Mouse (Mus musculus) macrophage (primary cell): ENCODE results near the gene Sh3d21. TPM values are rescaled to one million over a fixed set of nuclear protein-coding genes. Genes with fewer than 3 reads are reported as not detected.

Experiments
- H3K27ac ChIP-seq: fragments of 350-480 bp; formaldehyde crosslinking; 2 replicates; pipeline ENCODE4 v1.9.0; 2021
- H3K36me3 ChIP-seq: fragments of 350-480 bp; formaldehyde crosslinking; 2 replicates; pipeline ENCODE4 v1.9.0; 2021; ENCODE audit errors: inconsistent target
- H3K4me3 ChIP-seq: fragments of 350-480 bp; formaldehyde crosslinking; 2 replicates; pipeline ENCODE4 v1.9.0; 2021; ENCODE audit errors: inconsistent target
- H3K79me2 ChIP-seq: fragments of 350-480 bp; formaldehyde crosslinking; 2 replicates; pipeline ENCODE4 v1.9.0; 2021; ENCODE audit errors: inconsistent target
- WGBS: methylation state at CpG from one replicate; pipeline ENCODE4 v1.1.7; 2026; ENCODE audit warnings: inconsistent platforms; ENCODE audit not compliant: missing documents; 5-methylcytosine and 5-hydroxymethylcytosine counted together
- polyA plus RNA-seq: library from polyadenylated mRNA; stranded (reverse); fragments of 250-400 nt; gene quantifications from 3 replicates; pipeline ENCODE4 v1.2.4, GENCODE M21; 2018; ENCODE audit warnings: inconsistent platforms

The Sh3d21 gene
- polyA plus RNA-seq, 1 experiment from 2014 or later = 0.59 TPM

GRCm38 (mm10) chr4:126160981-126161380 is 2.3 kb downstream of the Sh3d21 start:
- no peaks in the 10 kb centered on the region for H3K79me2 ChIP-seq
- no peak overlapping the region for H3K27ac ChIP-seq
- 93% methylated on average over 8 of the region's 8 CpGs for WGBS
- H3K4me3 ChIP-seq = no peak overlapping the region
- peaks cover 5% of the 10 kb centered on the region for H3K36me3 ChIP-seq

DNA sequence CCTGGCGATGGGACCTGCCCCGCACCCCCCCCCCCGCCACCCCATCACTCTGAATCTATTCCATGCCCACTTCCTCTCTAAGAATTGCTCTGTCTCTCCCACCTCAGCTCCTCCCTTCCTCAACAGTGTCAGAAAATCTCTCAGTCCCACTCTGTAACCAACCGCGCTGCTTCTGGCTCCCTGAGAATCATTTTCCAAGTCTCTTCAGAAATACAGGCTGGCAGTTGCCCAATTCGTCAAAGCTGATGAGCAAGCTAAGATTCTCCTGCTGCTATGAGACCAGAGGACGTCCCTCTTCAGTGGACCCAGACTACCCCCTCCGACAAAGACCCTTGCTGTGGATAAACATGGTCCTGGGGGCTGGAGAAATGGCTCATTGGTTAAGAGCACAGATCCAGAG is 3.8 kb downstream of the Sh3d21 start:
- Histone ChIP-seq H3K4me3 (no peak overlapping the region), H3K36me3 (no peaks in the 10 kb centered on the region)
- 90% methylated on average over 8 of the region's 8 CpGs for WGBS

DNA sequence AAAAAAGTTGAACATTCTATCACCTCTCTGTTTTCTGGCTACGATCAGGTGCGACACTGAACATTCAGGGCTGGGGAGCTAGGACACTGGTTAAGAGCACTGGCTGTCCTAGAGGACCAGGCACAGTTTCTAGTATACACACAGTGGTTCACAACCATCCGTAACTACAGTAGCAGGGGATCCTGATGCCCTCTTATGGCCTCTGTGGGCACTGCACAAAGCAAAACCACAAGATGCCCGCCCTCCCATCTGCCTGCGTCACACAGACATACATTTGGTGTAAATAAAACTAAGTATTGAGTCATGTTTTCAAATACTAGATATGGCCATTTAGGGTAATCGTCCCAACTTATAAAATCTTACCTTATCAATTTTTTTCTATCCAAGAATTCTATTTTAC is 5.7 kb downstream of the Sh3d21 start:
- Histone ChIP-seq H3K27ac (no peak overlapping the region), H3K36me3 (no peaks in the 10 kb centered on the region), H3K79me2 (no peaks in the 10 kb centered on the region), H3K4me3 (no peak overlapping the region)
- WGBS = 93% methylated on average over 6 of the region's 6 CpGs

More for the DNA sequence above, 3.8 kb downstream of the Sh3d21 start:
- Histone ChIP-seq H3K79me2 (no peaks in the 10 kb centered on the region), H3K27ac (no peak overlapping the region)

- no peaks in the 10 kb centered on the region for H3K36me3 ChIP-seq
- H3K27ac ChIP-seq = no peak overlapping the region
- no peaks in the 10 kb centered on the region for H3K79me2 ChIP-seq
- WGBS = 71% methylated on average over 5 of the region's 5 CpGs
- no peak overlapping the region for H3K4me3 ChIP-seq
These were observed 6.7 kb downstream of the Sh3d21 start for GRCm38 (mm10) chr4:126156617-126157016.

- Histone ChIP-seq H3K27ac (no peak overlapping the region), H3K79me2 (no peaks in the 10 kb centered on the region), H3K36me3 (no peaks in the 10 kb centered on the region), H3K4me3 (no peak overlapping the region)
- 68% methylated on average over 2 of the region's 2 CpGs for WGBS
These were observed 7.4 kb downstream of the Sh3d21 start for GRCm38 (mm10) chr4:126155869-126156268.

DNA sequence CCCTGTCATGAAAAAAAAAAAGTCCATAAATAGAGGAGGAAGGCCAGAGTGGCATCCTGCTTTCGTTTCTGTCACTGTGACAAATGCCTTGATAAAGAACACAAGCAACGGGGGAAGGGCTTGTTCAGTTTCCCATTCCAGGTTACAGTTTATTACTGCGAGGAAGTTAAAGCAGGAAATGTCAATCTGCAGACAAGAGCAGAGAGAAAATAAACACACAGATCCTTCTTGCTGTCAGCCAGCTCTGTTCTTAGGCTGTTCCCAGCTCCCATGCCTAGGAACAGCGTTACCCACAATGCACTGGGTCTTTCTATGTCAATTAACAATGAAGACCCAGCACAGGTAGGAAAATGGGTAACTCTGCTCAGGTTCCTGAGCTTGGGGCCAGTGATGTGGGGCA is 8.1 kb downstream of the Sh3d21 start:
- H3K4me3 ChIP-seq = no peak overlapping the region
- H3K36me3 ChIP-seq = no peaks in the 10 kb centered on the region
- H3K27ac ChIP-seq = no peak overlapping the region
- WGBS = 16% methylated on average over 4 of the region's 4 CpGs
- H3K79me2 ChIP-seq = no peaks in the 10 kb centered on the region

- no peaks in the 10 kb centered on the region for H3K79me2 ChIP-seq
- WGBS = 87% methylated on average over 14 of the region's 14 CpGs
- H3K4me3 ChIP-seq = no peak overlapping the region
- no peak overlapping the region for H3K27ac ChIP-seq
- no peaks in the 10 kb centered on the region for H3K36me3 ChIP-seq
These were observed 10.4 kb downstream of the Sh3d21 start for GRCm38 (mm10) chr4:126152864-126153263.

DNA sequence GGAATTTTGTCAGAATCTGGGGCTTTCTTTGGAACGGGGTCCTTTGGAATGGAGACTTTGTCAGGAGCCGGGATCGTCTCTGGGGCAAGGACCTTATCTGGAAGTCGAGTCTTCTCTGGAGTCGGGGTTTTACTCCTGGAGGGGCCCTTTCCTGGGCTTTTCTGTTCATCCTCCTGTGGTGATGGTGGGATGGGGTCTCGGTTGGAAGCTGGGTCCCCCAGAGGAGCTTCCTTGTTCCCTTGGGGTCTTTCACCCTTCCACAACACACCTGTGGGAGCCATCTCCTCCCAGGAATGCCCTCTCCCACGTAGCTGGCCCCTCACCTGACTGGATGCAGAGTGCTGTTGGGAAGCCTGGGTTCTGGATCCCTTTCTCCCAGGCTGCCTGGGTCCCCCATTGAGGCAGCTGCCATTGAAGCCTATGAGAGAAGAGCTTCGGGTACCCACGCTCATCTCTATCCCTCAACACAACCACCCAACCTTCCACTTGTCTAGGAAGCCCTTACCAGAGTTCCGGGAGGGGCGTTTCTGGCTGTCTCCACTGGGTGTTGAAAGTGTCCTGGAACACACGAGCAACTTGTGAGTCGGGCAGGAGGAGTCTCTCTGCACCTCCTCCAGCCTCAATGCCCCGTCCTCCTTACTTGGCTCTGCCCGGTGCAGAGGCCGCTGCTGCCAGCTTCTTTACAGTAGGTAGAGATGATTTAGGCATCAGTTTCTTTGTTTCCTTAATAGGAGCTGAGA is 11.4 kb downstream of the Sh3d21 start:
- no peak overlapping the region for H3K27ac ChIP-seq
- H3K36me3 ChIP-seq = no peaks in the 10 kb centered on the region
- no peaks in the 10 kb centered on the region for H3K79me2 ChIP-seq
- WGBS = 96% methylated on average over 16 of the region's 16 CpGs
- no peak overlapping the region for H3K4me3 ChIP-seq

- WGBS = 91% methylated on average over 6 of the region's 6 CpGs
- no peak overlapping the region for H3K4me3 ChIP-seq
- no peaks in the 10 kb centered on the region for H3K36me3 ChIP-seq
- no peak overlapping the region for H3K27ac ChIP-seq
- no peaks in the 10 kb centered on the region for H3K79me2 ChIP-seq
These were observed 12.4 kb downstream of the Sh3d21 start for GRCm38 (mm10) chr4:126150949-126151320.

DNA sequence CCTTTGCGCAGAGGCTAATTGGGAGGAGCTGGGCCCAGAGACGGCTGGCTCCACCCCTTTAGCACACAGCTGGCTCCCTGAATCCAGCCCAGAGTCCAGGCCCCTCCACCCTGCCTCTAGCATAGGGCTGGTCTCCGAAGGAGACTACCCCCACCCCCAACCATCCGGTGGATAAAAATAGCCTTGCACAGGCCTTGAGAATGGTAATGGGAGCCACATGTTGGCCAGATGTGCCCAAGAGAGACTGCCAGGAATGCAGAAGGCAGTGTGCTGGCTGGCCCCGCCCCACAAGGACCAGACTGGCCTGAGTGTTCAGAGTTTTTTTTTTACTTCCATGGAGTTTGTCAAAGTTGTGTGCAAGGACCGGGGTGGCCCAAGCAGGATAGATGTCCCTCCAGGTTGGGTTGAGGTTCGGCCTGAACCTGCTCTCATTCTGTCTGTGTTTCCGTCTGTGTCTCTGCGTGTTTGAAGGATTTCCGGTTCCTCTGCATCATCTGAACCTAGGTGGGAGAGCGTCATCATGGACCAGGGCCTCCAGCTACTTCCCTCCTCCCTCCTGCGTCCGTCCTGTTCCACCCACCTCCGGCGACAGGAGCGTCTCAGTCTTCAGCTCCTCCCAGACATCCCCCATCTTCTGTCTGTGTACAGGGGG is 12.9 kb downstream of the Sh3d21 start:
- no peaks in the 10 kb centered on the region for H3K36me3 ChIP-seq
- no peak overlapping the region for H3K27ac ChIP-seq
- H3K4me3 ChIP-seq = no peak overlapping the region
- WGBS = 94% methylated on average over 14 of the region's 16 CpGs
- H3K79me2 ChIP-seq = no peaks in the 10 kb centered on the region

DNA sequence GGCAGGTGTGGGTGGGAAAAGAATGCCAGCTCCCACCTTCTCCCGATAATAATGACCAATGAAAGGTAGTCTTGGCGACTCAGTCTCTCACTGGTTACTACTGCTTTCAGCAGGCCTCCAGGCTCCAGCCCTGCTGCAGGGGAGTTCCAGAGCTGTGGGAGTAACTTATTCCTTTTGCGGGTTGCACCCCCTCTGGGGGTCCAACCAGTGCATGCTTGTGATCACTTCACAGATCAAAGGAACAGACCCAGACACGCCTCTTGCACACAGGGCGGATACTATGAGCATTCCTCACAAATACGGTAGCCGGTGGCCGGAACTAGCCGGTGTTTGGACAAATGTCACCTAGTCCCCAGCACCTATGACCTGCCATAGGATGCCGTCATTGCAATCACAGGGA is 13.5 kb downstream of the Sh3d21 start:
- H3K27ac ChIP-seq = no peak overlapping the region
- no peaks in the 10 kb centered on the region for H3K79me2 ChIP-seq
- no peaks in the 10 kb centered on the region for H3K36me3 ChIP-seq
- H3K4me3 ChIP-seq = no peak overlapping the region
- 99% methylated on average over 10 of the region's 10 CpGs for WGBS

- Histone ChIP-seq H3K36me3 (no peaks in the 10 kb centered on the region), H3K27ac (no peak overlapping the region), H3K4me3 (peak overlapping the region; percentile 25), H3K79me2 (no peaks in the 10 kb centered on the region)
- 82% methylated on average over 30 of the region's 42 CpGs for WGBS
These were observed 14.1 kb downstream of the Sh3d21 start for GRCm38 (mm10) chr4:126149041-126149676.

DNA sequence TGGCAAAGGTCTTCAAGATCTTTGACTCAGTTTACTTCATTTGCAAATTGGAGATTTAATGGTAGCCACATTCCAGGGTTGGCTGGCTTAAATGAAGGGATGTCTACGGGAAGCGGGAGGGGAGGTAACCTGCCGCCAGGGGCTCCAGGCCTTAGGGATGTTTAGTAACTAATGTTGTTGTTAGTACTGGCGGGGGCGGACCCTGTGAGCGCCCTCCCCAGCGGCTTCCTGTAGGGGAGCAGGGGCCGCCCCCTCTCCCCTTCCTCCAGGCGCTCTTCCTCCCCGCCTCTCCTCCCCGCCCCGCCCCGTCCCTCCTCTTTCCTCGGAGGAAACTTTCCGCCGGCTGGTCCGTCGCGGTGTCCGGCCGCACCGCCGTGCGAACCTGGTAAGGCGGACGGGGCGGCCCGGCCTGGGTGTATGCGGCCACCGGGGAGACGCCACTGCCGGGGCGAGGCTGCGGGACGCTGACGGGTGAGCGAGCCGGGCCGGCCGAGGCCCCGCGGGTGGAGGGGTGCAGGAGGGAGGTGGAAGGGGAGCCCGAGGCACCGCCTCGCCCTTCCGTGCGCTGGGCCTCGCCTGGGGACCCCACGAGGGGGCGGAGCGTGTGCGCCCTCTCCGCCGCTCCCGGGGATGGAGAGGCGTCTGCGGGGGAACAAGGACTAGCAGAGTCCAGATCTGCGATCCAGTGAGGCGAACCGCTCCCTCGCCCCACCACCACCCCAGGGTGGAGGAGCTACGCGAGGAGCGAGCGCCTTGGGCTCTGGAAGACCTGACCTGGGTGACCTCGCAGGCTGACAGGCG is 14.9 kb downstream of the Sh3d21 start:
- no peaks in the 10 kb centered on the region for H3K79me2 ChIP-seq
- peak overlapping the region; percentile 25 for H3K4me3 ChIP-seq
- H3K27ac ChIP-seq = no peak overlapping the region
- no peaks in the 10 kb centered on the region for H3K36me3 ChIP-seq
- 2% methylated on average over 57 of the region's 67 CpGs for whole genome bisulfite sequencing

DNA sequence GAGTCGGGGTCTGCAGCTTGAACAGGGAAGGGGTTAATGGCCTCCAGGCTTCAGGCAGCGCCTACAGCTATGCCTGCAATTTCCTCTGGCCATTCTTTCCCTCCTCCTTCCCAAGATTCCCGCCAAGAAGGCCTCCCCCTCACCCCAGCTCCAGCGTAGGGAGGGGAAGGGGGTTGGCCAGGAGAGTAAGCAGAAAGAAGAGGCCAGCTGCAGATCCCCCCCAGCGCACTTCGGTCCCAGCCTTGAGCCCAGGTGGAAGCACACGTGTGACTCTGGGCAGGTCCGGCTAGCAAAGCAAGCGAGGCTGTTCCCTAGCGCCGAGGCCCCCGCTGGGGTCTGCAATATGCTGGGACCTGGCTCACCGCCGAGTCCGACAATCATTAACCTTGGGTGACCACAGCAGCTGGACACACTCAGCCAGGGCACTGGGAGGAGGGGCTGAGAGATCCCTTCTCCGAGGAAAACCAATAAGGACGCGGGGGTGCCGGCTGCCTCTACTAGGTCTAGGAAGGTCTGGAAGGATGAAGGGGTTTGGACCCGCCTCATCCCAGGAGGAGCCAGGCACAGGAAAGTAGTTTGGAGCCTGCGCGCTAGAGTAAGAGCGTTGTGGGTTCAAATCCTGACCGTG is 15.6 kb downstream of the Sh3d21 start, which contains the start of gene Eva1b:
Gene Eva1b, plus strand, starts transcription at position 212 of the 628 bp plus-strand sequence.
- Histone ChIP-seq H3K79me2 (no peaks in the 10 kb centered on the region), H3K27ac (no peak within 1 kb of the TSS), H3K4me3 (peak within 1 kb of the TSS; percentile 25), H3K36me3 (no peaks in the 10 kb centered on the region)
- WGBS = 58% methylated on average over 24 of the region's 24 CpGs
